Mouse (Mus musculus) liver, embryonic 11.5 days (tissue): Measurements from ENCODE around the gene Cep295nl. TPM values are rescaled to one million over a fixed set of nuclear protein-coding genes. Genes with fewer than 3 reads are reported as not detected.

ENCODE experiments used
- ATAC-seq: fragments of 200-750 bp; cut with Nextera tagmentation; replicated peaks from 2 replicates; pipeline ENCODE4 v1.8.0; 2017; ENCODE audit warnings: moderate number of reproducible peaks, mild to moderate bottlenecking, moderate TSS enrichment, moderate library complexity; ENCODE audit not compliant: low FRiP score
- DNase-seq: peaks from one replicate; pipeline ENCODE4 v3.0.0-alpha.2; 2017; ENCODE audit warnings: low spot score
- H3K27ac ChIP-seq: fragments of 300-500 bp; sonication (generic); 2 replicates; pipeline ENCODE4 v1.5.1; 2014; ENCODE audit warnings: mild to moderate bottlenecking, low read depth, low read length, control low read depth
- H3K27me3 ChIP-seq: fragments of 300-500 bp; sonication (generic); replicated peaks from 2 replicates; pipeline ENCODE4 v1.6.1; 2014; ENCODE audit warnings: low read length, mixed read lengths; ENCODE audit not compliant: control insufficient read depth, insufficient read depth
- H3K36me3 ChIP-seq: fragments of 300-500 bp; sonication (generic); 2 replicates; pipeline ENCODE4 v1.6.1; 2014; ENCODE audit warnings: mild to moderate bottlenecking, low read length, moderate library complexity, mixed read lengths; ENCODE audit not compliant: control insufficient read depth, insufficient read depth
- H3K4me1 ChIP-seq: fragments of 300-500 bp; sonication (generic); replicated peaks from 2 replicates; pipeline ENCODE4 v1.6.1; 2014; ENCODE audit warnings: low read length, mixed read lengths; ENCODE audit not compliant: control insufficient read depth, insufficient read depth
- H3K4me2 ChIP-seq: fragments of 300-500 bp; sonication (generic); 2 replicates; pipeline ENCODE4 v1.6.1; 2014; ENCODE audit warnings: mild to moderate bottlenecking, control low read depth, moderate library complexity
- H3K4me3 ChIP-seq: fragments of 300-500 bp; sonication (generic); 2 replicates; pipeline ENCODE4 v1.5.1; 2014; ENCODE audit warnings: low read depth, low read length, control low read depth
- H3K9ac ChIP-seq: fragments of 300-500 bp; sonication (generic); 2 replicates; pipeline ENCODE4 v1.6.1; 2014; ENCODE audit warnings: low read depth, low read length, control low read depth
- H3K9me3 ChIP-seq: fragments of 300-500 bp; sonication (generic); 2 replicates; pipeline ENCODE4 v1.6.1; 2016; ENCODE audit warnings: low read length, inconsistent platforms, mixed read lengths; ENCODE audit not compliant: control insufficient read depth
- WGBS: fragments of 180-500 bp; shearing (Covaris S2); extraction: QIAGEN DNeasy Blood & Tissue Kit; methylation state at CpG from one replicate; pipeline ENCODE4 v1.1.7; 2014; 5-methylcytosine and 5-hydroxymethylcytosine counted together
- polyA plus RNA-seq: library from polyadenylated mRNA; unstranded; fragments of >200 nt; fragmentation: Nextera tagmentation; extraction: Ambion mirVana; gene quantifications from 2 replicates; pipeline ENCODE4 v1.2.1, GENCODE M21; 2014

The Cep295nl gene
- polyA plus RNA-seq, 1 experiment from 2014 or later: not detected

- peaks cover 6% of the 10 kb centered on the region for H3K27me3 ChIP-seq
- peak overlapping the region; percentile 34; the same call in 1 of the 2 replicates for H3K9ac ChIP-seq
- WGBS: 31% methylated on average over 5 of the region's 5 CpGs
- ATAC-seq (peak; percentile 36; the same call in 1 of the 2 replicates), DNase-seq (peak; percentile 57)
- peaks cover 20% of the 10 kb centered on the region for H3K4me1 ChIP-seq
- H3K27ac ChIP-seq: peak overlapping the region; percentile 34; the same call in 1 of the 2 replicates
- H3K4me2 ChIP-seq: no peak overlapping the region
- no peaks in the 10 kb centered on the region for H3K36me3 ChIP-seq
- no peak overlapping the region for H3K4me3 ChIP-seq
- H3K9me3 ChIP-seq: no peaks in the 10 kb centered on the region
Observed at GRCm38 (mm10) chr11:118348877-118349276, 6.6 kb upstream of the Cep295nl start.

DNA sequence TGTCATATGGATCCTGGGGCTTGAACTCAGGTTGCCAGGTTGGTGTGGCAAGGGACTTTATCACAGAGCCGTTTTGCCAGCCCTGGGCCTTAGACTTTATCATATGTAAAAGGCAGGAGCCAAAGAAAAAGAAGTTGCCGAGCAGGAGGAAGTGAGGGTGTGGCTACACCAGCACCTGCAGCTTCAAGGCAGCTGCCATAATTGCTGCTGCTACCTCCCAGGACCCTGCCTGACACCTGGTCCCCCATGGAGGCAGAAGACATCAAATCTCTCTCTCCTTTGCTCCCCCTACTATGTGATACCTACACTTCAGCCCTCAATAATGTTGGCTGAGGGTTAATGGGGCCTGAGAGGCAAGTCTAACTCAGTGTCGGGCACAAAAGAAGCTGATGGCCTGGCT lies 6.1 kb upstream of the Cep295nl start:
- Histone ChIP-seq H3K9me3 (no peaks in the 10 kb centered on the region), H3K36me3 (no peaks in the 10 kb centered on the region), H3K4me2 (no peak overlapping the region), H3K4me3 (no peak overlapping the region), H3K4me1 (peaks cover 20% of the 10 kb centered on the region), H3K27ac (no peak overlapping the region), H3K9ac (peak overlapping the region; percentile 34; the same call in 1 of the 2 replicates), H3K27me3 (peaks cover 4% of the 10 kb centered on the region; the same call in 1 of the 2 replicates)
- ATAC-seq (no peak), DNase-seq (no peak)
- 41% methylated on average over 3 of the region's 3 CpGs for WGBS

- WGBS: 90% methylated on average over 12 of the region's 12 CpGs
- Histone ChIP-seq H3K4me2 (no peak overlapping the region), H3K27ac (no peak overlapping the region), H3K4me1 (peaks cover 20% of the 10 kb centered on the region), H3K27me3 (peaks cover 4% of the 10 kb centered on the region; the same call in 1 of the 2 replicates), H3K9me3 (no peaks in the 10 kb centered on the region), H3K4me3 (no peak overlapping the region), H3K9ac (no peak overlapping the region), H3K36me3 (no peaks in the 10 kb centered on the region)
- DNase-seq (no peak), ATAC-seq (no peak)
Observed at GRCm38 (mm10) chr11:118347911-118348310, 5.6 kb upstream of the Cep295nl start.

GRCm38 (mm10) chr11:118347391-118347790 lies 5.1 kb upstream of the Cep295nl start:
- Histone ChIP-seq H3K9ac (no peak overlapping the region), H3K4me3 (no peak overlapping the region), H3K27ac (no peak overlapping the region), H3K27me3 (peaks cover 4% of the 10 kb centered on the region; the same call in 1 of the 2 replicates), H3K4me2 (no peak overlapping the region), H3K4me1 (peaks cover 20% of the 10 kb centered on the region), H3K36me3 (no peaks in the 10 kb centered on the region), H3K9me3 (no peaks in the 10 kb centered on the region)
- DNase-seq: no peak
- 82% methylated on average over 2 of the region's 2 CpGs for WGBS
- ATAC-seq: no peak

GRCm38 (mm10) chr11:118346395-118347096 lies 4.2 kb upstream of the Cep295nl start:
- ATAC-seq: no peak

DNA sequence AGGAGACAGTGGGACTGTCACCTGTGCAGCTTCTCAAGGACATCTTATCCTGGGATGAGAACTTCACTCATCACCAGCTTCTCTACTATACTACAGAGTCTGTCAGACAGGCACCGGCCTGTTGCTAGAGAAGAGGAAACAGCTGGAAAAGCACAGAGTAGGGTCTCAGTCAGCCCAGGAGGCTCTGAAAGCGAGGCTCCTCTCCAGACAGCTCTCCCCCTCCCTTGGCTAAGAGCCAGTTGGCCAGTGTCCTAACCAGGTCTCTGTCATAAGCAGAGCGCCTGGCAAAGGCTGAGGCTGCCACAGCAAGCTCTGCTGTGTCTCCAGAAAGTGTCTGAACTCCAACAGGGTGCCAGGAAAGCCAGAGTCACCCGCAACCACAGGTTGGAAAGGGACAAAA lies 3.4 kb upstream of the Cep295nl start:
- DNase-seq: no peak
- H3K27ac ChIP-seq: no peak overlapping the region
- H3K27me3 ChIP-seq: no peaks in the 10 kb centered on the region
- H3K9ac ChIP-seq: no peak overlapping the region
- H3K9me3 ChIP-seq: no peaks in the 10 kb centered on the region
- H3K4me1 ChIP-seq: peaks cover 20% of the 10 kb centered on the region
- 49% methylated on average over 4 of the region's 4 CpGs for WGBS
- H3K36me3 ChIP-seq: no peaks in the 10 kb centered on the region
- no peak for ATAC-seq
- H3K4me2 ChIP-seq: no peak overlapping the region
- H3K4me3 ChIP-seq: no peak overlapping the region

More at GRCm38 (mm10) chr11:118346395-118347096, 4.2 kb upstream of the Cep295nl start:
- WGBS: 86% methylated on average over 8 of the region's 8 CpGs
- H3K27ac ChIP-seq: no peak overlapping the region
- no peaks in the 10 kb centered on the region for H3K36me3 ChIP-seq
- no peak overlapping the region for H3K9ac ChIP-seq
- H3K4me1 ChIP-seq: peaks cover 20% of the 10 kb centered on the region
- H3K4me3 ChIP-seq: no peak overlapping the region
- peaks cover 2% of the 10 kb centered on the region; the same call in 1 of the 2 replicates for H3K27me3 ChIP-seq
- H3K9me3 ChIP-seq: no peaks in the 10 kb centered on the region
- no peak for DNase-seq
- H3K4me2 ChIP-seq: no peak overlapping the region

- H3K36me3 ChIP-seq: no peaks in the 10 kb centered on the region
- ATAC-seq: no peak
- H3K4me1 ChIP-seq: peaks cover 10% of the 10 kb centered on the region
- no peak overlapping the region for H3K4me2 ChIP-seq
- no peak overlapping the region for H3K4me3 ChIP-seq
- H3K27ac ChIP-seq: no peak overlapping the region
- 71% methylated on average over 2 of the region's 2 CpGs for WGBS
- H3K27me3 ChIP-seq: no peaks in the 10 kb centered on the region
- DNase-seq: no peak
- no peak overlapping the region for H3K9ac ChIP-seq
- no peaks in the 10 kb centered on the region for H3K9me3 ChIP-seq
Observed at GRCm38 (mm10) chr11:118343629-118344028, 1.3 kb upstream of the Cep295nl start.

DNA sequence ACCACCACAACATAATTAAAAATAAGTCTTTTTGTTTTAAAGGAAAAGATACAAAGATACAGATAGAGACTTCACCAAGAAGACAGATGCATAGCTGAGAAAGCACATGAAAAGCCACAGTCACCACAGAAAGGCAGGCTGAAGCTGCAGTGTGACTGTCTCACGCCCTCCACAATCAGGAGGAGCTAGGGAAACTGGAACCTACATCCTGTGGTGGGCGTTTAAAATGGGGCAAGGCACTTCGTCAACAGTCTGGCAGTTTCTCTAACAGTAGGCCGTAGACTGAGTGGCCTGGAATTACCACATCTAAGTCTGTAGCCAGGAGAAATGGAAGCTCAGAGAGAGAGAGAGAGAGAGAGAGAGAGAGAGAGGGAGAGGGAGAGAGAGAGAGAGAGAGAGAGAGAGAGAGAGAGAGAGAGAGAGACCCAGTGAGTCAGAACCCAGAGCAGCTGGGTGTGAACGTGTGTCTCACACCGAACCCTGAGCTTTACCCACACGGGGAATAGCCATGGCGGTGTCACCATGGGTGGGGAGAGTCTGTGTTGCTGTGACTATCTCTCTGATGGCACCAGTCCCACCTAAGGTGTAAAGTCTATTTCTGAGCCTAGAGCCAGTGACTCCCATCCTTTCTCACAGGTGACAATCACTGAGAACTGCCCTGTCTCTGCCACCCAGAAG lies 4.7 kb downstream of the Cep295nl start:
- Histone ChIP-seq H3K9ac (no peak overlapping the region), H3K4me2 (no peak overlapping the region), H3K36me3 (no peaks in the 10 kb centered on the region), H3K4me3 (no peak overlapping the region), H3K9me3 (no peaks in the 10 kb centered on the region), H3K27ac (no peak overlapping the region), H3K27me3 (no peaks in the 10 kb centered on the region), H3K4me1 (no peaks in the 10 kb centered on the region)
- 67% methylated on average over 8 of the region's 8 CpGs for WGBS
- ATAC-seq: no peak
- no peak for DNase-seq
